Mouse (Mus musculus): ENCODE measurements around the gene Slco6d1. TPM values are rescaled to one million over a fixed set of nuclear protein-coding genes. Genes with fewer than 3 reads are reported as not detected.
"Not testable (repeated sequence)": the region's sequence is repeated elsewhere in the genome, so short reads cannot be mapped to it uniquely, and the experiment has no call there.

Slco6d1 gene
- not detected for total RNA-seq (2021)

GRCm38 (mm10) chr1:98420824-98421223 lies at the start of gene Slco6d1:
TSS of gene Slco6d1 (plus strand) at chr1:98421124.
- intact Hi-C loops (cut with DNase I): no loop called here

GRCm38 (mm10) chr1:98392001-98392400 lies 28.9 kb upstream of the Slco6d1 start:
- intact Hi-C loops (cut with DNase I): loop anchor here (5.0 to 10.0 kb wide), 3 partner anchors 133 to 1357 kb away; no protein-coding TSS in a partner anchor
- DNase-seq (ENCODE audit: low spot score in 2 of 2): peak in 1 of 2 experiments; percentile 50

More at GRCm38 (mm10) chr1:98420824-98421223, at the start of gene Slco6d1:
- DNase-seq (ENCODE audit: low spot score in 2 of 2): no peak

- intact Hi-C loops (cut with DNase I): no loop called here
- DNase-seq (ENCODE audit: low spot score in 2 of 2): peak in 1 of 2 experiments; percentile 21
Observed at GRCm38 (mm10) chr1:98447929-98448328, 27.0 kb downstream of the Slco6d1 start.

- DNase-seq (ENCODE audit: low spot score in 2 of 2); intact Hi-C loops (cut with DNase I): not testable (repeated sequence)
Observed at GRCm38 (mm10) chr1:98459224-98459623, 38.3 kb downstream of the Slco6d1 start.

GRCm38 (mm10) chr1:98476381-98476780 lies 55.5 kb downstream of the Slco6d1 start:
- DNase-seq (ENCODE audit: low spot score in 2 of 2); intact Hi-C loops (cut with DNase I): not testable (repeated sequence)

- DNase-seq (ENCODE audit: low spot score in 2 of 2): no peak
- intact Hi-C loops (cut with DNase I): no loop called here
Observed at GRCm38 (mm10) chr1:98479243-98479642, 58.3 kb downstream of the Slco6d1 start.

GRCm38 (mm10) chr1:98505982-98506381 lies 85.1 kb downstream of the Slco6d1 start:
- intact Hi-C loops (cut with DNase I): no loop called here
- DNase-seq (ENCODE audit: low spot score in 2 of 2): peak in 1 of 2 experiments; percentile 59

GRCm38 (mm10) chr1:98522977-98523376 lies 102.1 kb downstream of the Slco6d1 start:
- DNase-seq (ENCODE audit: low spot score in 2 of 2): no peak
- intact Hi-C loops (cut with DNase I): loop anchor here (5.0 to 10.0 kb wide), 2 partner anchors 128 to 716 kb away; no protein-coding TSS in a partner anchor

- intact Hi-C loops (cut with DNase I): loop anchor here (5.0 to 10.0 kb wide), 2 partner anchors 129 to 716 kb away; no protein-coding TSS in a partner anchor
- no peak for DNase-seq (ENCODE audit: low spot score in 2 of 2)
Observed at GRCm38 (mm10) chr1:98523537-98523936, 102.6 kb downstream of the Slco6d1 start.

- not testable (repeated sequence) for DNase-seq (ENCODE audit: low spot score in 2 of 2)
- intact Hi-C loops (cut with DNase I): loop anchor here (10.0 kb wide), 1 partner anchor 134 kb away; no protein-coding TSS in a partner anchor
Observed at GRCm38 (mm10) chr1:98528368-98528767, 107.4 kb downstream of the Slco6d1 start.

- intact Hi-C loops (cut with DNase I): no loop called here
- DNase-seq (ENCODE audit: low spot score in 2 of 2): no peak
Observed at GRCm38 (mm10) chr1:98545372-98545771, 124.4 kb downstream of the Slco6d1 start.

GRCm38 (mm10) chr1:98554388-98554787 lies 133.5 kb downstream of the Slco6d1 start:
- DNase-seq (ENCODE audit: low spot score in 2 of 2): no peak

GRCm38 (mm10) chr1:98565701-98566100 lies 144.8 kb downstream of the Slco6d1 start:
- DNase-seq (ENCODE audit: low spot score in 2 of 2): no peak
- intact Hi-C loops (cut with DNase I): no loop called here

More at GRCm38 (mm10) chr1:98554388-98554787, 133.5 kb downstream of the Slco6d1 start:
- intact Hi-C loops (cut with DNase I): no loop called here

Small RNAs within 50 kb of the gene (microRNA-seq; reads per million reads assigned to microRNA genes)
- gene Gm26134: 0 reads per million in 2 experiments

Measured in left cerebral cortex, postnatal 25 days (tissue).